Mouse (Mus musculus) forebrain, embryonic 13.5 days (tissue): ENCODE data around the gene Hes6. TPM values are rescaled to one million over a fixed set of nuclear protein-coding genes. Genes with fewer than 3 reads are reported as not detected.

Experiments used
- polyA plus RNA-seq: library from polyadenylated mRNA; unstranded; fragments of >200 nt; fragmentation: Nextera tagmentation; extraction: Ambion mirVana; gene quantifications from 2 replicates; pipeline ENCODE4 v1.2.1, GENCODE M21; 2015

The Hes6 gene
- polyA plus RNA-seq, 1 experiment from 2014 or later: 314 TPM

Other genes starting within 250 kb of the Hes6 start
- 0.31 and 0.59 TPM in 2 replicates for gene Ramp1, start 234.2 kb downstream of the Hes6 start, polyA plus RNA-seq
- 81.3 and 82.6 TPM in 2 replicates for gene Ube2f, start 163.7 kb downstream of the Hes6 start, polyA plus RNA-seq
- gene Scly, start 115.7 kb downstream of the Hes6 start, polyA plus RNA-seq: 10.0 and 10.9 TPM in 2 replicates
- gene Espnl, start 92.0 kb downstream of the Hes6 start, polyA plus RNA-seq: 0.05 TPM in 1 of 2 replicates, not detected in the other
- gene Klhl30, start 63.0 kb downstream of the Hes6 start, polyA plus RNA-seq: 0.05 TPM in 1 of 2 replicates, not detected in the other
- 0.54 and 0.67 TPM in 2 replicates for gene Erfe, start 47.6 kb downstream of the Hes6 start, polyA plus RNA-seq
- 162 and 181 TPM in 2 replicates for gene Ilkap, start 15.2 kb downstream of the Hes6 start, polyA plus RNA-seq
- 2.6 and 3.8 TPM in 2 replicates for gene Per2, start 45.3 kb upstream of the Hes6 start, polyA plus RNA-seq
- gene Traf3ip1, start 80.6 kb upstream of the Hes6 start, polyA plus RNA-seq: 9.9 and 11.2 TPM in 2 replicates
- 11.0 and 12.0 TPM in 2 replicates for gene Asb1, start 126.5 kb upstream of the Hes6 start, polyA plus RNA-seq